Mouse (Mus musculus) C2C12 (cell line): ENCODE results near the gene Olfr692.

Source experiments
- CEBPB ChIP-seq: IDR thresholded peaks from one replicate; pipeline ENCODE4 v1.6.1; 2011; ENCODE audit warnings: low read depth, mild to moderate bottlenecking, control low read depth, moderate library complexity
- CTCF ChIP-seq: IDR thresholded peaks from one replicate; pipeline ENCODE4 v1.5.1; 2011; ENCODE audit not compliant: control insufficient read depth, insufficient read depth, insufficient read length
- FOSL1 ChIP-seq: IDR thresholded peaks from one replicate; pipeline ENCODE4 v1.8.0; 2011; ENCODE audit warnings: mild to moderate bottlenecking, low read length; ENCODE audit not compliant: poor library complexity, insufficient read depth, severe bottlenecking
- MAX ChIP-seq: IDR thresholded peaks from one replicate; pipeline ENCODE4 v1.6.1; 2011; ENCODE audit warnings: mild to moderate bottlenecking, control low read depth
- MYOD1 ChIP-seq: IDR thresholded peaks from one replicate; pipeline ENCODE4 v1.6.1; 2011; ENCODE audit warnings: low read depth; ENCODE audit not compliant: control insufficient read depth, insufficient read length
- MYOG ChIP-seq: IDR thresholded peaks from one replicate; pipeline ENCODE4 v1.6.1; 2011; ENCODE audit not compliant: control insufficient read depth, insufficient read length; ENCODE audit errors: extremely low read depth
- USF1 ChIP-seq: IDR thresholded peaks from one replicate; pipeline ENCODE4 v1.6.1; 2011; ENCODE audit warnings: low read depth, mild to moderate bottlenecking, control low read depth, moderate library complexity

DNA sequence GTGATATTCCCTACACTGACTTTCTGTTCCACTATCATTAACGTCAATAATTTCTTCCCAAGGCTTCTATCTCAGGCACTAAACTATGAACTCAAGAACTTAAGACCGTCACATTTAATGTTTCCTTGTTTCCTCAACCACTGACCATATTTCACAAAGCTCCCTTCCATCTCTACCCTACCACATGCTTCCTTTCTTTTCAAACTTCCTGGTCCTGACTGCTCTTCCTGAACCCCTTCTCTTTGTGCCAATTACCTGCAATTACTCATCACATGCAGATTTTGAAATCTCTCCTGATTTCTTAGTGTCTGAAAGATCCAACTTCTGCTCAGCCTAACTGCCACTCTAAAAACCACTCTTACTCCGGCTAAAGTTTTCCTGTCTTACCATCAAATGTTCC, 12.3 kb downstream of the Olfr692 start:
- TF ChIP-seq MAX (no peak), CTCF (no peak), USF1 (no peak), FOSL1 (no peak), MYOG (no peak), CEBPB (no peak), MYOD1 (no peak)
